In the genomic region with DNA sequence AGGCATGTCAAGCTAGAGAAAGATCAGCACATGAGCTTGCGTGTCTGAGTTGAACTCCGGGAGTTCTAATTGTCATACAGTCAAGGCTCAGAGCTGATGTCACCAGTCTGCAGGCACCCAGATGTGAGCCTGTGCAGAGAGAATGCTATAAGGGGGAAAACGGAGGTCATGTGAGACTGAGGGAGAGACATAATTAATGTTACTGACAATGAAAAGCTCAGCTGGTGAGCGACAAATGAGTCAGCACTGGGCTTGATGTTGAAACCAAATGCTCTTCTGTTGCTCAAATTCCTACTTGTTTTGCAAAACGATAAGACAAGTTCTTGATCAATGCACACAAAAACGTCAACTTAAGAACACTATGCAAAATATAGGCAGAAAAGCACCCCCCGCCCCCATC, we compare ENCODE assay signal across 17 mouse cellular contexts.
DNase-seq lines count a peak whose midpoint lies in the region; ATAC-seq and TF ChIP-seq lines count a peak whose summit lies in the region.
"Had no signal": no experiment of that assay in that cellular context is flagged by ENCODE, and none has a peak within 500 bp of the region (broad histone marks: within the 10 kb centered on the region; RNA-seq: fewer than 3 reads in every experiment).

No protein-coding gene starts in this region.

- intact Hi-C loops in left cerebral cortex, postnatal 36 days (cut with DNase I): no loop called here

- ATAC-seq in forebrain, postnatal 0 days: peak; percentile 43; the same call in 1 of the 2 replicates
- no peak for ATAC-seq in forebrain, embryonic 15.5 days (replicated peaks)
- no peak for ATAC-seq in cerebellum, adult (ENCODE audit: insufficient number of reproducible peaks, low FRiP score, low TSS enrichment)
- ATAC-seq: intestine, embryonic 16.5 days had no signal

- H3K9ac ChIP-seq in forebrain, postnatal 0 days: no peak overlapping the region
- no peak overlapping the region for H3K9ac ChIP-seq in forebrain, embryonic 15.5 days (replicated peaks)
- H3K9ac ChIP-seq: heart, embryonic 13.5 days; hindbrain, embryonic 12.5 days; liver, embryonic 13.5 days had no signal

- TF ChIP-seq CTCF in forebrain, postnatal 0 days (IDR thresholded peaks at IDR 0.05; ENCODE audit: low read depth): no peak
- TF ChIP-seq CTCF in bone marrow, adult 2 months (IDR thresholded peaks at IDR 0.05; ENCODE audit: control insufficient read depth, insufficient read depth, low read length): no peak

- TF ChIP-seq POLR2A in bone marrow, adult 2 months (IDR thresholded peaks at IDR 0.05; ENCODE audit: borderline replicate concordance, control insufficient read depth, low read depth, low read length): no peak

- H3K79me2 ChIP-seq in macrophage (ENCODE audit: inconsistent target): no peaks in the 10 kb centered on the region

- H3K9me3 ChIP-seq in forebrain, postnatal 0 days (ENCODE audit: low read length): no peaks in the 10 kb centered on the region
- H3K9me3 ChIP-seq in forebrain, embryonic 15.5 days: no peaks in the 10 kb centered on the region
- H3K9me3 ChIP-seq: heart, embryonic 13.5 days; hindbrain, embryonic 12.5 days; liver, embryonic 13.5 days had no signal

- H3K27ac ChIP-seq in forebrain, postnatal 0 days (ENCODE audit: low read depth, low read length): no peak overlapping the region
- no peak overlapping the region for H3K27ac ChIP-seq in forebrain, embryonic 15.5 days (replicated peaks)
- peak overlapping the region; percentile 22; the same call in 1 of the 2 replicates for H3K27ac ChIP-seq in bone marrow, adult 2 months (ENCODE audit: control insufficient read depth, insufficient read depth, low read depth, low read length, poor library complexity)
- peak overlapping the region; percentile 22 for H3K27ac ChIP-seq in macrophage
- H3K27ac ChIP-seq: heart, embryonic 13.5 days; hindbrain, embryonic 12.5 days; liver, embryonic 13.5 days had no signal

- DNase-seq in forebrain, postnatal 0 days: no peak
- peak; percentile 62 for DNase-seq in Muller cell, postnatal 12 days (ENCODE audit: inconsistent ontology term)
- no peak for DNase-seq in left cerebral cortex, postnatal 36 days (ENCODE audit: low spot score in 2 of 2)
- no peak for DNase-seq in ovary, adult 18-20 months (ENCODE audit: low spot score)
- DNase-seq: cerebellum, adult 9-11 months; gastrocnemius, postnatal 36 days; kidney, postnatal 10 days; liver, embryonic 13.5 days; right cerebral cortex, adult 18-20 months; thymus, adult 2 months had no signal

- H3K4me2 ChIP-seq in forebrain, postnatal 0 days (ENCODE audit: low read depth): no peak overlapping the region
- H3K4me2 ChIP-seq in forebrain, embryonic 15.5 days (replicated peaks): no peak overlapping the region
- H3K4me2 ChIP-seq: heart, embryonic 13.5 days; hindbrain, embryonic 12.5 days; liver, embryonic 13.5 days had no signal

- H3K4me3 ChIP-seq in forebrain, postnatal 0 days (ENCODE audit: low read depth, low read length): no peak overlapping the region
- H3K4me3 ChIP-seq in forebrain, embryonic 15.5 days: no peak overlapping the region
- no peak overlapping the region for H3K4me3 ChIP-seq in bone marrow, adult 2 months (replicated peaks; ENCODE audit: control insufficient read depth, low read depth, low read length)
- H3K4me3 ChIP-seq in macrophage (ENCODE audit: inconsistent target): no peak overlapping the region
- H3K4me3 ChIP-seq: heart, embryonic 13.5 days; hindbrain, embryonic 12.5 days; liver, embryonic 13.5 days had no signal

- H3K27me3 ChIP-seq in forebrain, postnatal 0 days (ENCODE audit: insufficient read depth, low read length): no peaks in the 10 kb centered on the region
- H3K27me3 ChIP-seq in forebrain, embryonic 15.5 days: no peaks in the 10 kb centered on the region
- H3K27me3 ChIP-seq: heart, embryonic 13.5 days; hindbrain, embryonic 12.5 days; liver, embryonic 13.5 days had no signal

- WGBS in forebrain, postnatal 0 days: 68% methylated on average over 7 of the region's 7 CpGs
- 65% methylated on average over 7 of the region's 7 CpGs for WGBS in forebrain, embryonic 15.5 days
- WGBS in bone marrow, adult 2 months: 47% methylated on average over 7 of the region's 7 CpGs
- WGBS in macrophage (ENCODE audit: missing documents): 53% methylated on average over 7 of the region's 7 CpGs

- H3K4me1 ChIP-seq in forebrain, postnatal 0 days (ENCODE audit: insufficient read depth): no peaks in the 10 kb centered on the region
- H3K4me1 ChIP-seq in forebrain, embryonic 15.5 days: no peaks in the 10 kb centered on the region
- H3K4me1 ChIP-seq in bone marrow, adult 2 months (ENCODE audit: control insufficient read depth, insufficient read depth, low read length): no peaks in the 10 kb centered on the region; the same call in 1 of the 2 replicates
- H3K4me1 ChIP-seq: hindbrain, embryonic 12.5 days; liver, embryonic 13.5 days had no signal

- no peaks in the 10 kb centered on the region for H3K36me3 ChIP-seq in forebrain, postnatal 0 days (ENCODE audit: insufficient read depth)
- no peaks in the 10 kb centered on the region for H3K36me3 ChIP-seq in forebrain, embryonic 15.5 days
- H3K36me3 ChIP-seq in macrophage (ENCODE audit: inconsistent target): no peaks in the 10 kb centered on the region
- H3K36me3 ChIP-seq: heart, embryonic 13.5 days; hindbrain, embryonic 12.5 days; liver, embryonic 13.5 days had no signal

Comparison
In these comparisons a context has a peak if more than half of its experiments do, and no peak if none do; other contexts are left out.
1. H3K27ac ChIP-seq: peak in bone marrow, adult 2 months (single experiment) and macrophage (single experiment); none in forebrain, postnatal 0 days (single experiment) and forebrain, embryonic 15.5 days (single experiment).